Mouse (Mus musculus) kidney, postnatal 0 days (tissue): ENCODE measurements around the gene Ddias. TPM values are rescaled to one million over a fixed set of nuclear protein-coding genes. Genes with fewer than 3 reads are reported as not detected.
A peak's percentile ranks its signal among the peaks of the same experiment; 100 is the strongest.

Experiments used
- ATAC-seq: fragments of 200-750 bp; cut with Nextera tagmentation; replicated peaks from 2 replicates; pipeline ENCODE4 v1.8.0; 2017; ENCODE audit warnings: low read depth, moderate number of reproducible peaks, moderate TSS enrichment, moderate library complexity; ENCODE audit not compliant: low FRiP score
- DNase-seq: peaks from one replicate; pipeline ENCODE4 v3.0.0-alpha.2; 2016; ENCODE audit warnings: low spot score
- H3K27ac ChIP-seq: fragments of 300-500 bp; sonication (generic); 2 replicates; pipeline ENCODE4 v1.5.1; 2014; ENCODE audit warnings: mild to moderate bottlenecking
- H3K27me3 ChIP-seq: fragments of 300-500 bp; sonication (generic); 2 replicates; pipeline ENCODE4 v1.6.1; 2014; ENCODE audit warnings: low read length, mixed read lengths; ENCODE audit not compliant: insufficient read depth
- H3K36me3 ChIP-seq: fragments of 300-500 bp; sonication (generic); 2 replicates; pipeline ENCODE4 v1.6.1; 2014; ENCODE audit warnings: low read length, mixed read lengths; ENCODE audit not compliant: insufficient read depth
- H3K4me1 ChIP-seq: fragments of 300-500 bp; sonication (generic); replicated peaks from 2 replicates; pipeline ENCODE4 v1.6.1; 2014; ENCODE audit warnings: antibody characterized with exemption, low read length, mixed read lengths; ENCODE audit not compliant: insufficient read depth
- H3K4me2 ChIP-seq: fragments of 300-500 bp; sonication (generic); 2 replicates; pipeline ENCODE4 v1.6.1; 2014; ENCODE audit warnings: mild to moderate bottlenecking, low read length, moderate library complexity, mixed read lengths
- H3K4me3 ChIP-seq: fragments of 300-500 bp; sonication (generic); replicated peaks from 2 replicates; pipeline ENCODE4 v1.5.1; 2014; ENCODE audit warnings: low read depth, low read length
- H3K9ac ChIP-seq: fragments of 300-500 bp; sonication (generic); 2 replicates; pipeline ENCODE4 v1.6.1; 2014; ENCODE audit warnings: low read depth, low read length
- H3K9me3 ChIP-seq: fragments of 300-500 bp; sonication (generic); replicated peaks from 2 replicates; pipeline ENCODE4 v1.6.1; 2016; ENCODE audit warnings: low read length, inconsistent platforms, mixed read lengths
- CTCF ChIP-seq: IDR thresholded peaks from 2 replicates; pipeline ENCODE4 v1.5.1; 2016; ENCODE audit warnings: antibody characterized with exemption, low read depth, mild to moderate bottlenecking, moderate library complexity
- WGBS: fragments of 180-500 bp; shearing (Covaris S2); extraction: QIAGEN DNeasy Blood & Tissue Kit; methylation state at CpG from one replicate; pipeline ENCODE4 v1.1.7; 2014; 5-methylcytosine and 5-hydroxymethylcytosine counted together
- polyA plus RNA-seq: library from polyadenylated mRNA; unstranded; fragments of >200 nt; fragmentation: Nextera tagmentation; extraction: Ambion mirVana; gene quantifications from 2 replicates; pipeline ENCODE4 v1.2.1, GENCODE M21; 2015

Ddias gene
- polyA plus RNA-seq, 1 experiment from 2014 or later: 6.2 TPM

DNA sequence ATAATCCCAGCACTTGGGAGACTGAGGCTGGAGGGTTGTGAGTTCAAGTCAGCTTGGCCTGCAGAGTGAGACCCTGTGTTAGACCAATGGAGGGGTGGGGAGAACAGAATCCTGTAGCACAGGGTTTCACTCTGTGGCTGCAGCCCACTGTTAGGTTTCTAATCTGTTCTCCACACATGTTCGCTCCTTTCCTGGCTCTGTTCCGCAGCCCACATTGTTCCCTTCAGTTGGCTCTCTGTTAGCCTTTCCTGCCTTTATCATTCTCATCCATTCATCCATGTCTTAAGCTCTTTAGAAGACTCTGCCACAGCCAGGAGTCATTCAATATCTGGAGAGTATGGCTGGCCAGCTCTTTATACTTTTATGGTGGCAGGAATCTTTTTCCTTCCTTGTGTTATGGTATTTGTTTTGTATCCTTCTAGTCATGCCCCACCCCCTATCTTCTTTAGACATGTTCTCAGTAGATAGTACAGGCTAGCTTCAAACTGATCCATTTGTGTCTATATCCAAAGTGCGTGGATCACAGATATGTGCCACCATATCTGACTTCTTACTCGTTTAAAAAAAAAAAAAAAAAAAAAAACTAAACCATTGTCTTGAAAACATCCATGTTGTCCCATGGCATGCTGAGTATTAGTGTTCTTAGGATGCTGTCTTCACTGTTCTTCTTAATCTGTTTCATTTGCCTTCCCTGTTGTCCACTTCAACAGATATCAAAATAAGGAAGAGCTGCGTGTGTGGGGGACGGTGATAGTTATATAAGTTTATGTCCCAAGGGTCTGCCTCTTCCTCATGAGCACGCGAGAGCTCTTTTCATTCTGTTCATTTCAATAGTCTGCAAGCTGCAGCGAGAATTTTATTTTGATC is 10.0 kb upstream of the Ddias start:
- no peak for ATAC-seq

DNA sequence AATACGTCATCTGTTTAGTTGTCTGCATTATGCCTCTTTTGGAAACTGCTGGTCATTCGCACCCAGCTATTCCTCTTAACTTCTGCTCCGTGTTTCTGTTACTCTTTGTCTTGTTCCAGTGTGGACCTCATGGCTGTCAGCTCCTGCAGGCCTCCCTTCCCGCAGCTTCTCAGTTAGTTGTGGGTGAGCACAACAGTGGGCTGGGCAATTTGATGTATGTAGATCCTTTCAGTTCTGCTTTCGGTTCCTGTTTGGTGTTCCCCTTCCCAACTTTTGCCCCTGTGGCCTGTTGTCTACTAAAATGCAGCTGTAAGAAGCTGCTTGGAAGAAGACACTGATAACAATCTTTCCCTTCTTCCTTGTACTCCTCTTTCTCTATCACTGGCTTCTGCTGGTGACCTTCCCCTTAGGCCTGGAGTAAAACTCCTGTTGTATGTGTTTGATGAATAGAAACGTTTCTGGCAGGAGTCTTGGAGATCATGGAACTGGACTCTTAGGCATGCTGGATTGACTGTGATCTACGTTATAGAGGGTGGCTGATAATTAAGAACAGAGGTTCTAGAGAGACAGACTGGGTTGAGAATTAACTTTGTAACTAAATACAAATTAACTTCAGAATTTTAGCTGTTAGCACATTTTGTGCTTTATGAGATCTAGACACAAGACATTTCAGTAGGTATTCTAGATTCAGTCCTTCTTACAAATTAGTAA is 4.7 kb upstream of the Ddias start:
- Histone ChIP-seq H3K4me2 (no peak overlapping the region), H3K4me1 (peaks cover under 1% of the 10 kb centered on the region; the same call in 1 of the 2 replicates), H3K27me3 (no peaks in the 10 kb centered on the region), H3K4me3 (no peak overlapping the region), H3K36me3 (no peaks in the 10 kb centered on the region), H3K27ac (no peak overlapping the region), H3K9ac (no peak overlapping the region), H3K9me3 (no peaks in the 10 kb centered on the region)
- 75% methylated on average over 7 of the region's 7 CpGs for WGBS
- DNase-seq (no peak), ATAC-seq (no peak)
- no peak for TF ChIP-seq CTCF

More for the DNA sequence above, 10.0 kb upstream of the Ddias start:
- Histone ChIP-seq H3K4me1 (no peaks in the 10 kb centered on the region), H3K9ac (no peak overlapping the region), H3K9me3 (no peaks in the 10 kb centered on the region), H3K4me2 (no peak overlapping the region), H3K36me3 (no peaks in the 10 kb centered on the region), H3K27me3 (no peaks in the 10 kb centered on the region), H3K27ac (no peak overlapping the region), H3K4me3 (no peak overlapping the region)
- DNase-seq: no peak
- WGBS: 87% methylated on average over 9 of the region's 9 CpGs
- TF ChIP-seq CTCF: no peak

DNA sequence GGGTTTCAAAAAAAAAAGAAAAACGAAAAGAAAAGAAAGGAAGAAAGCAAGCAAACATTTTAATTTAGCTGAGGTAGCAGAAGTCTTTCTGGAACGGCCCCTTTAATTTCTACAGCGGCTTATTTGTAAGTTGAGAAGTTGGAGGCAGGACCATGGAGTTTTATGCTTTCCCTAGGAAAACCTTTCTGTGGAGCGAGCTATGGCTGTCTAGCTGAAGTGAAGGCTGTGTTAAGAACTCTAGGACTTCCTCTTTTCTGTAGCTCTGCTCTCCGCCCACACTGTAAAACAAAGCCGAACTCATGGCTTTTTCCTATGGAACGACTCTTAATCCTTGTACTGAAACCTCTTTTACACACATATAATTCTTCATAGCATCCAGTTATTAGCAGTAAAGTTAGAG is 2.5 kb upstream of the Ddias start:
- no peaks in the 10 kb centered on the region for H3K36me3 ChIP-seq
- peaks cover 6% of the 10 kb centered on the region; the same call in 1 of the 2 replicates for H3K4me1 ChIP-seq
- peak overlapping the region; percentile 68 for H3K4me2 ChIP-seq
- no peaks in the 10 kb centered on the region for H3K27me3 ChIP-seq
- DNase-seq: peak; percentile 92
- peak overlapping the region; percentile 32 for H3K4me3 ChIP-seq
- H3K27ac ChIP-seq: peak overlapping the region; percentile 86
- TF ChIP-seq CTCF: no peak
- 6% methylated on average over 7 of the region's 7 CpGs for WGBS
- no peak for ATAC-seq
- H3K9me3 ChIP-seq: no peaks in the 10 kb centered on the region
- H3K9ac ChIP-seq: peak overlapping the region; percentile 52; the same call in 1 of the 2 replicates

DNA sequence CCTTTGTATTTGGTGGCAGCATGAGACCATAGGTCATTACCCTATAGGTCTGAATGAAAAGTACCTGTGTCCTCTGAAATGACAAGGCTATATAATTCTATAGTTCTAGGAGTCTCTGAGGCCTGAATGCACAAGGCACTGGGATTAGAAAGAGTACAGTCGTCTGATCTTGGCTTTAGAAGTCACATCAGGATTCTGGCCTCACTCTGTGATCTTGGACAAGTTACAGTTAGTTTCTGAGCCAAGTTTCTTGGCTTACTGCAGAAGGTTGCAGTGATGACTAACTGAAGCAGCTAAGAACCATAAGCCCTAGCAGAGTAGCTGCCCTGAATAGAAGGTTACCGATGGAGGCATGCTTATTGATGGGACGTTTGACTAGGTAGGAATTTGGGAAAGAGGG is 2.0 kb upstream of the Ddias start:
- no peak for ATAC-seq
- Histone ChIP-seq H3K27me3 (no peaks in the 10 kb centered on the region), H3K36me3 (no peaks in the 10 kb centered on the region), H3K27ac (no peak overlapping the region), H3K9ac (no peak overlapping the region; the same call in 1 of the 2 replicates), H3K4me3 (peak overlapping the region; percentile 58; the same call in 1 of the 2 replicates), H3K9me3 (no peaks in the 10 kb centered on the region), H3K4me2 (peak overlapping the region; percentile 68), H3K4me1 (peaks cover 6% of the 10 kb centered on the region; the same call in 1 of the 2 replicates)
- DNase-seq: peak; percentile 23
- no peak for TF ChIP-seq CTCF
- 17% methylated on average over 3 of the region's 3 CpGs for WGBS

DNA sequence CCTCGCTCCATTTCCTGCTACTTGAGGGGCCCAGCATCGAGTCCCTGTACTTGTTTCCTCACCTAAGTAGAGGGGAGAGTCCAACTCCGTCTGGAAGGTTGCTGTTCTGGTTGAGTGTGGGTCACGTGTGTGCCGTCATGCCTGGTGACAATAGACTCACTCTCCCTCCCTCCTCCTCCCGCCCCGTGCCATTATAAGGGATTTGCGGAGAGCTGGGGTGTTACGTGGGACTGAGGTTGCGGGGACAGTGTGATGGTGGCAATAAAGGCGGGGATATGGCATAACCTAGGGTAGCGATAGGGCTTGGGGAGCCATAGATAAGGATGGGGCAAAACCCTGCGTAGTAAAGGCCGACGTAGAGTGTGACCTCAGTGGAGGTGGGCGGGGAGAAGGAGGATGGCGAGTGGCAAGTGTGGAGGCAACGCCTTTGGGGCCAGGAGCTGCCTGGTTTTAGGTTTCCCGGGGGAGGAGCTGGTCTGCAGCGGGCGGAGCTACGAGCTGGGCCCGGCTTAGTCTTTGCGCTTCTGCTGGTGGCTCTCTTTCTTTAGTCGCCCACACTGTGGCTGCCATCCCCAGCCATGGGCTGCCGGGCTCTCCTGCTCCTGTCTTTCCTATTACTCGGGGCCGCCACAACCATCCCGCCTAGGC is 838 bp upstream of the Ddias start:
- H3K4me1 ChIP-seq: peaks cover 6% of the 10 kb centered on the region; the same call in 1 of the 2 replicates
- H3K27me3 ChIP-seq: no peaks in the 10 kb centered on the region
- H3K4me3 ChIP-seq: peak overlapping the region; percentile 58
- H3K9ac ChIP-seq: peak overlapping the region; percentile 68
- TF ChIP-seq CTCF: no peak
- H3K4me2 ChIP-seq: peak overlapping the region; percentile 68
- H3K36me3 ChIP-seq: no peaks in the 10 kb centered on the region
- ATAC-seq (peak; percentile 91), DNase-seq (peak; percentile 93)
- 0% methylated on average over 29 of the region's 29 CpGs for WGBS
- peak overlapping the region; percentile 95 for H3K27ac ChIP-seq
- no peaks in the 10 kb centered on the region for H3K9me3 ChIP-seq

DNA sequence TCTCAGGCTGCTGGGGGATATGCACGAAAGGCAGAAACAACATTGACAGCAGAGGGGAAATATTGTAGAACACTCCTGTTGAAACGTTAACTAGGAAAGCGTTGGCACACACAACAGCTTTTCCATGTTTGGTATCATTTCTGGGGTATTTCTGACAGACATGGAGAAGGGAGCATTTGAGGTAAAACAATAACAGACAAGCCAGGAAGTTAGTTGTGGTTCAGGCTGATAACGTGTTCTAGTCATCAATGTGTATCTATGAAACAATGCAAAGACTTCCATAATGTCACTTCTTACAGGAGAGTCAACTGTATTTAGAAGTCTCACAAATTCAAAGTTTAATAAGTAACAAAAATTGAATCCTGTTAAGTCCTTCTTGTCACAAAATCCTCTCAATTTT is 2.5 kb downstream of the Ddias start:
- ATAC-seq: no peak
- 83% methylated on average over 4 of the region's 4 CpGs for WGBS
- H3K36me3 ChIP-seq: no peaks in the 10 kb centered on the region
- no peak overlapping the region for H3K4me3 ChIP-seq
- no peak for TF ChIP-seq CTCF
- no peaks in the 10 kb centered on the region for H3K9me3 ChIP-seq
- no peak overlapping the region for H3K9ac ChIP-seq
- peaks cover 6% of the 10 kb centered on the region; the same call in 1 of the 2 replicates for H3K4me1 ChIP-seq
- no peak overlapping the region for H3K27ac ChIP-seq
- H3K4me2 ChIP-seq: no peak overlapping the region
- no peak for DNase-seq
- H3K27me3 ChIP-seq: no peaks in the 10 kb centered on the region
